Mouse (Mus musculus): ENCODE measurements around the gene Pik3ip1.

GRCm38 (mm10) chr11:3328271-3328670 is 1.9 kb upstream of the Pik3ip1 start:
- TF ChIP-seq MYOD1 (IDR thresholded peaks at IDR 0.05; ENCODE audit: control insufficient read depth, insufficient read length, low read depth) (no peak), MAX (IDR thresholded peaks at IDR 0.05) (no peak), CTCF (IDR thresholded peaks at IDR 0.05; ENCODE audit: control insufficient read depth, insufficient read depth, insufficient read length) (no peak), CEBPB (IDR thresholded peaks at IDR 0.05; ENCODE audit: low read depth) (no peak), USF1 (IDR thresholded peaks at IDR 0.05; ENCODE audit: low read depth) (no peak)

Data from C2C12 (cell line).